Mouse (Mus musculus) megakaryocyte, embryonic 14.5 days (primary cell): ENCODE measurements around the gene Oprm1.

Experiments
- FLI1 ChIP-seq: IDR thresholded peaks from 2 replicates; pipeline ENCODE4 v1.6.1; 2012; ENCODE audit warnings: low read length, inconsistent platforms, mixed read lengths
- GATA1 ChIP-seq: IDR thresholded peaks from 3 replicates; pipeline ENCODE4 v1.6.1; 2012; ENCODE audit warnings: mixed read lengths, low read length, inconsistent platforms, borderline replicate concordance

DNA sequence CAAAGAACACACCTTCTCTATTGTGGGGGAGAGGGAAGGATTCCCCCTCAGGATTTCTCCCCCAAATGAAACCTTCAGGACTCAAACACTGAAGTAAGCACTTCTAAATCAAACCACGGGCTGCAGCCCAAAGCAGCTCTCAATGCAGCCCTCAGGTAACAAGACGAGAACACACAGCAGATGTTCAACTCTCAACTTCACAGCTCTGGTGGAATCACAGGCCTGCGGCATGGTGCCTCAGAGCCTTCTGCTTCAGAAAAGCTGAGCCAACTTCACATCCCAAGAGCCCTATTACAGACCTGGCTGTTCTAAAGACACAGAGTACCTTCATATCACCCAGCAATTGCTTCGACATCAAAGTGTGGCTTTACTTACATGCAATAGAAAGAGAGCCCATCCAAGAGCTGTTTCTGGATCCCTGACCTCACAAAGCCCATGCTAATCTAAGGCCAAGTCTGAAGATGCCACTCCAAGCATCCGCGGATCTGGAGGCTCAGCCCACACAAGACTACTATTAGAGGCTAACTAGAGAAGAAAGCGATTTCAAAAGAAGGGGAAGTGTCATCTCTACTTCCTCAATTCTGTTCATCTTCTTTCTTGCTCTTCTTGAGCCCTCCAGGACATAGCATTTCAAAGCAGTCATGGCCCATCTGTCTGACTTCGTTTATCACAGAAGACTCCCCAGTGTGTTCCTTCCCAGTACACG, 305.6 kb downstream of the Oprm1 start:
- TF ChIP-seq GATA1, result no peak
- no peak for TF ChIP-seq FLI1
